Mouse (Mus musculus) large intestine, adult 2 months (tissue): ENCODE results near the gene Atp5s. TPM values are rescaled to one million over a fixed set of nuclear protein-coding genes. Genes with fewer than 3 reads are reported as not detected.

ENCODE experiments used
- DNase-seq: peaks from one replicate; pipeline ENCODE4 v3.0.0-alpha.2; 2012; ENCODE audit warnings: low read depth, low spot score
- WGBS: fragments of 180-500 bp; shearing (Covaris S2); methylation state at CpG from one replicate; pipeline ENCODE4 v1.1.7; 2018; 5-methylcytosine and 5-hydroxymethylcytosine counted together
- polyA plus RNA-seq: library from polyadenylated mRNA; depleted of rRNA; stranded (reverse); fragments of >200 nt; gene quantifications from 2 replicates; pipeline ENCODE4 v1.2.3, GENCODE M21; 2012

The Atp5s gene
- polyA plus RNA-seq, 1 experiment = 9.4 TPM

GRCm38 (mm10) chr12:69729246-69729645, 4.5 kb downstream of the Atp5s start:
- 94% methylated on average over 1 of the region's 1 CpGs for WGBS
- DNase-seq = no peak

GRCm38 (mm10) chr12:69730306-69730705, 5.6 kb downstream of the Atp5s start:
- 90% methylated on average over 1 of the region's 1 CpGs for WGBS
- no peak for DNase-seq

GRCm38 (mm10) chr12:69732221-69732620, 7.5 kb downstream of the Atp5s start:
- 46% methylated on average over 5 of the region's 5 CpGs for WGBS
- no peak for DNase-seq

GRCm38 (mm10) chr12:69733518-69733917, 8.8 kb downstream of the Atp5s start:
- no peak for DNase-seq
- WGBS = 2% methylated on average over 2 of the region's 2 CpGs

- WGBS = 65% methylated on average over 3 of the region's 3 CpGs
- no peak for DNase-seq
Measured at GRCm38 (mm10) chr12:69733923-69734322, 9.2 kb downstream of the Atp5s start.

GRCm38 (mm10) chr12:69741965-69742364, 17.2 kb downstream of the Atp5s start:
- 42% methylated on average over 5 of the region's 5 CpGs for WGBS
- DNase-seq = no peak

- no peak for DNase-seq
- WGBS = 94% methylated on average over 5 of the region's 5 CpGs
Measured at GRCm38 (mm10) chr12:69744138-69744537, 19.4 kb downstream of the Atp5s start.

GRCm38 (mm10) chr12:69751864-69752341, 27.2 kb downstream of the Atp5s start:
- 47% methylated on average over 10 of the region's 10 CpGs for WGBS

GRCm38 (mm10) chr12:69753936-69754335, 29.2 kb downstream of the Atp5s start:
- DNase-seq = no peak
- WGBS = 77% methylated on average over 5 of the region's 5 CpGs

More at GRCm38 (mm10) chr12:69751864-69752341, 27.2 kb downstream of the Atp5s start:
- no peak for DNase-seq

- 86% methylated on average over 5 of the region's 5 CpGs for WGBS
- no peak for DNase-seq
Measured at GRCm38 (mm10) chr12:69756015-69756414, 31.3 kb downstream of the Atp5s start.

- 3% methylated on average over 22 of the region's 22 CpGs for WGBS
- DNase-seq = no peak
Measured at GRCm38 (mm10) chr12:69757418-69758141, 32.8 kb downstream of the Atp5s start.

GRCm38 (mm10) chr12:69758221-69759185, 33.8 kb downstream of the Atp5s start:
- no peak for DNase-seq
- WGBS = 30% methylated on average over 22 of the region's 22 CpGs

GRCm38 (mm10) chr12:69759267-69759885, 34.6 kb downstream of the Atp5s start:
- no peak for DNase-seq
- 16% methylated on average over 7 of the region's 7 CpGs for WGBS

GRCm38 (mm10) chr12:69760014-69760413, 35.3 kb downstream of the Atp5s start:
- no peak for DNase-seq
- 26% methylated on average over 6 of the region's 6 CpGs for WGBS

- 24% methylated on average over 20 of the region's 20 CpGs for WGBS
Measured at GRCm38 (mm10) chr12:69760743-69761406, 36.1 kb downstream of the Atp5s start.

GRCm38 (mm10) chr12:69761603-69762002, 36.9 kb downstream of the Atp5s start:
- WGBS = 76% methylated on average over 2 of the region's 2 CpGs
- DNase-seq = no peak

More at GRCm38 (mm10) chr12:69760743-69761406, 36.1 kb downstream of the Atp5s start:
- DNase-seq = no peak

GRCm38 (mm10) chr12:69765543-69765942, 40.8 kb downstream of the Atp5s start:
- no peak for DNase-seq
- WGBS = 35% methylated on average over 9 of the region's 9 CpGs

GRCm38 (mm10) chr12:69766185-69766904, 41.6 kb downstream of the Atp5s start:
- WGBS = 82% methylated on average over 10 of the region's 10 CpGs
- DNase-seq = no peak
